Mouse (Mus musculus): Measurements from ENCODE around the gene Osr1. TPM values are rescaled to one million over a fixed set of nuclear protein-coding genes. Genes with fewer than 3 reads are reported as not detected.

Gene Osr1
- total RNA-seq, 2 experiments from 2014 or later: 2.5 to 4.4 TPM

DNA sequence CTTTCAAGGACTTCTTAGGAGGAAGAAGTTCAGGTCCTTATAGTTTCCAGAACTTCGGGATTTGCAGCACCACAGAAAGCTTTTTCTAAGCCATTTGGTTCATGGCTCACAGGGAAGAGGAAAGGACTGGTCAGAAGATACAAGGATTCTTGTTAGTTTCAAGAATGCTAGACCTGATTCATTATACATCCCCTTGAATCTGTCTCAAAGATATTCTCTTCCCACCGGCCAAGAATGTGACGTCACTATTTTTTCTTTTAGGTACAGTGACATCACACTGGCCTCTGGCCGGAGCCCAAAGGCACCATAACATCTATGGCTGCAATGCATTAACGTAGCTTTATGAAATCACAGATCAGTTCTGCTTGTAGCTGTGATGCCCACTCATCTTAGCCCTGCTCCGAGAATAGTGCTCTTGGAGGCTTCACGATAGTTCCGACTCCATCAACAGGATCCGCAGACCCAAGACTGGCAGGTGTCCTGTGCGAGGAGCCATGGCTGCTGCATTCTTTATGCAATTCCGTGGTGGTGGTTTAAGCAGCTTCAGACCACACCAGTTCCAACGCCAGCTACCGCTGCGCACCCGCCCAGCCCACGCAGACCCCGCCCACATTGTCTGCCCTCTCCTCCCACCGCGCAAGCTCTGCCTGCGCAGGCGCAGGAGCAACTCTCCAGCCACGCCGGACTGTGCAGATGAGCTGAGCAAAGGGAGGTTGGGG is 14.6 kb downstream of the Osr1 start:
- DNase-seq (ENCODE audit: low spot score in 2 of 2): peak; percentile 33 to 59

DNA sequence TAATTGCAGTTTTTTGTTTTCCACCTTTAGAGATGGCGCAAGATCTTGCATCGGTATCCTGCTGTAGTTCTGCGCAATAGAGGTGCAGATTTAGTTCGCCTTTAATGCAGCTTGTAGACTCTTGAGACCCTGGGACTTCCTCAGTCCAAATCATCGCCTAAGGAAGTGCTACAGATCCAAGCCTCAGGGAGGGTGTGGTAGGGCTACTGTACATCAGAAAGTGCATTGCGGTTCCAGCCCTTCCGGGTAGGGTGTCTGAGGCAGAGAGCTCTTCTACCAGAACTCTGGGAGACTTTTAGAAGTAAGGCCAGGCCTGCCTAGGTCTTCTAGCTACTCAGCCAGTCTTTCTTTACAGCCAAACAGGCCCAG is 15.2 kb downstream of the Osr1 start:
- DNase-seq (ENCODE audit: low spot score in 2 of 2): no peak

DNA sequence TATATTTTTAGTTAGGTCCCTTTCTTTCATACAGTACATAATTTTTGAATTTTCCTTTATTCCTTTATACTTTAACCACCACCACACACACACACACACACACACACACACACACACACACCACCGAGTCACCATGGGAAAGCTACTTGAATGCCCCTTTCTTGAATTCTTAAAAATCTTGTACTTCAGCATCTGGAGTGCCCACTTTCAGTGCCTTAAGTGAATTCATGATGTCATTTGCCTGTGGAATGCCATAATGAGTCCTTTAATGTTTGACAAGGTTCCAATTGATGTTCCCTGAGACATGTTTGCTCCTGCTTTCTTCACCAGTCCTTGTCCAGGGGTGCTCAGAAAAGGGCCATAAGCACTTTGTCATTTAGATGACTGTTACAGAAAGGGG is 17.8 kb downstream of the Osr1 start:
- no peak for DNase-seq (ENCODE audit: low spot score in 2 of 2)

DNA sequence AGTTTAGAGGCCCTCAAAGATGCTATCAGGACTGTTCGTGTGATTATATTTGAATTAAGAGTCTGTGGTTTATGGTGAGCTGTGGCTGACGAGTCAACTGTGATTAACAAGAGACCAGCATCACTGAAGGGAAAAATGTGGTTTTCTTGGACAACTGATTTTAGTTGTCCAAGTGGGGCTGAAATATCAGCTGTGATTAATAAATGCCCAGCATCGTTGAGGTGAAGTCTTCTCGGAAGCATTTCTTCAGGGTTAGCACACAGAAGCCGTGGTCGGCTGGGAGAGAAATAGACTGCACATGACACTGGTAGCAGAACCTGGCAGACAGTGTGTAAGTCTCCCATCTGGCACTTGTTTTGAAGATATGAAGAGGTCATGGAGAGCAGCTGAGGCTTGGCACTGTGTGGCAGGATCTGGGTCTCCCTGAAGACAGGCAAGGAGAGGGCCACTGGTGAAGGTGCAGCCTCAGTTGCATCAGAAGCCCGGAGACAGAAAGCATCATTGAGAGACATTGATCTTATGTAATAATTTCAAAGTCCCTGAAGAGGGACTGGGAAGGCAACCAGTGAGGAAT is 19.7 kb downstream of the Osr1 start:
- no peak for DNase-seq (ENCODE audit: low spot score in 2 of 2)

DNA sequence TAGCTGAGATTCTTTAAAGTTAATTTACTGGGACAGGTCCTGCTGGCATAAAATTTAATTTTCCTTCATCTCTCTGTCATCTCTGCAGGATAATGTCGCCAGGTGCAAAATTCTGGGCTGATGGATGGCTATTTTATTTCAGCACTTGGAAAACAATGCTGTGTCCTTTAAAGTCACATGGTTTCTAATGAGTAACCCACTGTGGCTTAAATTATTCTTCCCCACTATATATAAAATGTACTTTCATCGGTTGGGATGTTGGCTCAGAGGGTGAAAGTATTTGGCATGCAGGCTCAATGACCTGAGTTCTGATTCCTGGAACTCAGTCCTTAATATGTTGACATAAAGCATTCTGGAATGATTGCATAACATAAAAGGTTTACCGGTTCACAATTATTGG is 21.2 kb downstream of the Osr1 start:
- no peak for DNase-seq (ENCODE audit: low spot score in 2 of 2)

DNA sequence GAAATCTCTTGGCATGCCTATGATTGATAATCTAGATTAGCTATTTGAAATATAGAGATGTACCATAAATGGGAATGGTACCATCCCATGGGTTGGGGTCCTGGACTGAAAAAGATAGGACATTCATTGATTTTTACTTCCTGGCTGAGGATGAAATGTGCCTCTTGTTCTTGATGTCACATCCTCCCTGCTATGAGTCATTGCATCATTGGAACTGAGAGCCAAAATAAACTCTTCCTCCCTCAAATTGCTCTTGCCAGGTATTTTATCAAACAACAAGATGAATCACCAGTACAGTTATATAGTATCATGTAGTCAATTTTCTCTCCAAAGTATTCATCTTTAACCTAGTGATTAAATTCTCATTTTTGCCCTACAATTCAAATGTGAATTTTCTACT is 28.3 kb downstream of the Osr1 start:
- DNase-seq (ENCODE audit: low spot score in 2 of 2): no peak

All from adrenal gland, adult 18-20 months (tissue).